Mouse (Mus musculus) layer of hippocampus, adult 2 months (tissue): ENCODE results near the gene Ttll1. TPM values are rescaled to one million over a fixed set of nuclear protein-coding genes. Genes with fewer than 3 reads are reported as not detected.
A peak's percentile ranks its signal among the peaks of the same experiment; 100 is the strongest.

ENCODE experiments used
- DNase-seq, 2 experiments: peaks; one replicate each; pipeline ENCODE4 v3.0.0; 2022; ENCODE audit warnings: low spot score in 2 of 2
- H3K27ac ChIP-seq: fragments of 200-600 bp; 2 replicates; pipeline ENCODE4 v1.8.1; 2022
- H3K4me3 ChIP-seq: fragments of 200-600 bp; 2 replicates; pipeline ENCODE4 v1.8.1; 2022; ENCODE audit warnings: mild to moderate bottlenecking
- CTCF ChIP-seq: fragments of 200-600 bp; conservative IDR thresholded peaks from 2 replicates; pipeline ENCODE4 v1.8.1; 2022; ENCODE audit warnings: antibody characterized with exemption, mild to moderate bottlenecking, moderate library complexity
- total RNA-seq, 2 experiments: library from RNA; stranded (reverse); gene quantifications; 2 replicates each; pipeline ENCODE4 v1.2.3; 2021

The Ttll1 gene
- total RNA-seq, 2 experiments from 2014 or later, result 34.5 to 36.6 TPM

DNA sequence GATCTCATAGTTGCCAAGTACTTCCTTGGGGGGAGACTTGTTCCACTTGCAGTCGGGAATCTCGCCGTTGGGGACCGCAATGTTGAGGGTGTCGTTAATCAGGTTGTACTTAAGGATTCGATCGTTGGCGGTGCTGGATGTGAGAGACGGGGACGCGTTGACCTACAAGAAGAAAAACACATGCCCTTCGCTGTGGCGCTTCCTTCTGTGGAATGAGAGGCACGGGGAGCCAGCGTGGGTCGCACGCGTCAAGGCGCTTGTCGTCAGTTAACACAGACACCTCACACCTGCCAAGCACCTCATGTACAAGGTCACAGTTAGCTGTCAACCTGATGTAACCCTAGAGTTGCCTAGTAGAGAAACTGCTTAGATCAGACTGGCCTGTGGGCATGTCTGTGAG is 21.2 kb downstream of the Ttll1 start:
- Histone ChIP-seq H3K4me3 (no peak overlapping the region), H3K27ac (no peak overlapping the region)
- DNase-seq, result no peak
- TF ChIP-seq CTCF, result no peak

DNA sequence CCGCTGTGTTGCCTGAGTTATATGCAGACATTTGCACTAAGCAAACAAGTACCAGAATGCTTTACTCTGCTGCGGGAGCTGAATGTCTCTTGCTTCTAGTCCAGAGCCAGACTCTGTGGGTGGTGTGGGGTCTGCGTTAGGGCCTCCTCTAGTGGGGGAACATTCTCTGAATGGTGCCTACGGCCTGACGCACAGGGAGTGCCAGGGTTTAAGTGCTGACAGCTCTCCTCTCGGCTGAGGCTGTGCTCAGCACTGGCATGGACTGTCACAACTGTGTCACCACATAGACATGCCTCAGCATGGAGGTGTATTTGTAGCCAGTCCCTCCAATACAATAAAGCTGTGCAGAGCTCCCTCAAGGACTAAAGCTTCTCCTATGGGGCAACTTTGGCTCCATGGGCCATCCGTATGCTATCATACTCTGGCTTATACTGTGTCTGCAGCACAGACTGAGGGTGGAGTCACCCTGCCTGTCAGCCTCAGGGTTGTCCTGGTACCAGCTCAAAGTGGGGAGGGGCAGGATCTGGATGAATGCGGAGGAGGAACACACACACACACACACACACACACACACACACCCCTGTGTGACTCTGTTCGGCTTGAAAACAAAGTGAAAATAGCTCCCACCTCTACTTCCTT is 23.1 kb downstream of the Ttll1 start:
- H3K4me3 ChIP-seq, result no peak overlapping the region
- peak in 1 of 2 experiments; percentile 34 for DNase-seq
- TF ChIP-seq CTCF, result peak; percentile 29; the same call in 1 of the 2 replicates
- H3K27ac ChIP-seq, result no peak overlapping the region; the same call in 1 of the 2 replicates

DNA sequence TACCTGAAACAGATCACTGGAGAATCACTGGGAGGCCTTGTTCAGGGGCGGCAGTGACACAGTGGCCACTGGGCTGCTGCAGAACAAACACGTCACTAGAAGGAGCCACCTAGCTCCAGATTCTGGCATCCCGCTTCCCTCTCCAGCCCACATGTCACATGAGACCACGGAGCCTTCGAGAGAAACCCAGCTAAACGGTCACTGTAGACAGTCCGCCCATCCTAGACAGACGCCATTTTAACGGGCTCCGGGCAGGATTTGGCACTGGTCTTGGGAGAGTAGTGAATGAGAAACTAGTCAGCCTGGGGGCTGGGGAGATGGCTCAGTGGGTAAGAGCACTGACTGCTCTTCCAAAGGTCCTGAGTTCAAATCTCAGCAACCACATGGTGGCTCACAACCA is 26.4 kb downstream of the Ttll1 start:
- no peak overlapping the region for H3K4me3 ChIP-seq
- TF ChIP-seq CTCF, result no peak
- DNase-seq, result no peak
- no peak overlapping the region for H3K27ac ChIP-seq

DNA sequence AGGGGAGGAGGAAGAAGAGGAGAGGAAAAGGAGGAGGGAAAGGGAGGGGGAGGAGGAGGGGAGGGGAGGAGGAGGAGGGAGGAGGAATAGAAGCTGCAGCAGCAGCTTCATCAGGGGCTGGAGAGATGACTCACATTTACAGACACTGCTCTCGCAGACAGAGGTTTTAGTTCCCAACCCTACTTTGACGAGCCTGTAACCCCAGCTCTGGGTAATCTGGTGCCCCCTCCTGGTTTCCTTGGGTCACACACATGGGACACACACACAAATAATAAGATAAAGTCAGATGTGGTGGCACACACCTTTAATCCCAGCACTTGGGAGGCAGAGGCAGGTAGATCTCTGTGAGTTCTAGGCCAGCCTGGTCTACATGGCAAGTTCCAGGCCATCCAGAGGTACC is 27.2 kb downstream of the Ttll1 start:
- no peak overlapping the region for H3K4me3 ChIP-seq
- H3K27ac ChIP-seq, result no peak overlapping the region
- TF ChIP-seq CTCF, result peak; percentile 57
- no peak for DNase-seq

DNA sequence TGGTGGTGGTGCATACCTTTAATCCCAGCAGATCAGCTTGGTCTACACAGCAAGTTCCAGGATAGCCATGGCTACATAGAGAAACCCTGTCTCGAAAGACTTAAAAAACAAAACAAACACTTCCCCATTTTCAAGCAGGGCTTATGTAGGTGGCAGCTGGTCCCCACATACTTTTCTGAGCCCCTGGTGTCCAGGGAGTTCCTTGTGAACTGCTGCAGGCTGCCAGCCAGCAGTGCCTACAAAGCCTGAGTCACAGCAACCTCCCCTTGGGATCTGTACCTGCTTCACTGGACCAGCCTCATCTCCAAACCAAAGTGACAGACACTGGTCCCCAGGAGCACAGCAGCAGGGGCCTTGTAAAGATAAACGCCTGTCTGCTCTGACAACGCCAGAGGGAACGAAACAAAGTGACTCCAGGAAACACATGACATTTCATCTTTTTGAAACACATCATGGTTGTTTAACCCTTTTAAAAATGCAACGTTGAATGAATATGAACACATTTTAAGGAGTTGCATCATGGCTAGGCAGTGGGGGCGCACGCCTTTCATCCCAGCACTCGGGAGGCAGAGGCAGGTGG is 28.0 kb downstream of the Ttll1 start:
- Histone ChIP-seq H3K27ac (no peak overlapping the region), H3K4me3 (no peak overlapping the region)
- no peak for TF ChIP-seq CTCF
- DNase-seq, result no peak

DNA sequence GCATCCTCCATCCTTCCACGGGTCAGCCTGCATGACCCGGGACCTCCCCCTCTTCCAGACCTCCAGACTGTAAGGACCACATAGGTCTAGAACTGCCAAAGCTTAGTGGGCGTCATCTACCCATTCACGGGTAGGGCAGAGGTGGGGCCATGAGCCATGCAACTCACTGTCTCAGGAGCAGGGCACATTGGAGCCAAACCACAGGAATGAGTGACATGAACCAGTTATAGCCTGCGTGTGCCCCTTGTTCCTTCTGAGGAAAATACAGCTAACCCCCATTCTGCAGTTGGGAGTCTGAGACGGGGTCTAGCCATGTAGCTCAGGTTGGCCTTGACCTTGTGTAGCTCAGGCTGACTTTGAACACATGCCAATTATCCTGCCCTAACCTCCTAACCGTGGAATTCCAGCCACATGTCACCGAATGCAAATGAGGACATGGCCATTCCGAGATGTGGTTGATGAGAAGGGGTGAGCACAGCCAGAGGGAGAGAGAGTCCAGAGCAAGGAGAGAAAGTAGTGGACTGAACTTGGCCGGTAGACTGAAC is 29.4 kb downstream of the Ttll1 start:
- Histone ChIP-seq H3K27ac (no peak overlapping the region), H3K4me3 (no peak overlapping the region)
- DNase-seq, result no peak
- no peak for TF ChIP-seq CTCF

DNA sequence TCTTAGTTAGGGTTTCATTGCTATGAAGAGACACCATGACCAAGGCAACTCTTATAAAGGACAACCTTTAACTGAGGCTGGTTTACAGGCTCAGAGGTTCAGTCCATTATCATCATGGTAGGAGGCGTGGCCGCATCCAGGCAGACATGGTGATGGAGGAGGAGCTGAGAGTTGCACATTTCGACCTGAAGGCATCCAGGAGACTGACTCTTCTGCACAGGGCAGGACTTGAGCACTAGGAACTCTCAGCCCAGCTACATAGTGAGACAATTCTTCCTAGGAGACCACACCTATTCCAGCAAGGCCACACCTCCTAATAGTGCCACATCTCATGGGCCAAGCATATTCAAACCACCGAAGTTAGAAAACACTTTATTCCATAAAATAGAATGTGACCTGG is 30.9 kb downstream of the Ttll1 start:
- Histone ChIP-seq H3K4me3 (no peak overlapping the region), H3K27ac (no peak overlapping the region)
- DNase-seq, result no peak
- TF ChIP-seq CTCF, result no peak

DNA sequence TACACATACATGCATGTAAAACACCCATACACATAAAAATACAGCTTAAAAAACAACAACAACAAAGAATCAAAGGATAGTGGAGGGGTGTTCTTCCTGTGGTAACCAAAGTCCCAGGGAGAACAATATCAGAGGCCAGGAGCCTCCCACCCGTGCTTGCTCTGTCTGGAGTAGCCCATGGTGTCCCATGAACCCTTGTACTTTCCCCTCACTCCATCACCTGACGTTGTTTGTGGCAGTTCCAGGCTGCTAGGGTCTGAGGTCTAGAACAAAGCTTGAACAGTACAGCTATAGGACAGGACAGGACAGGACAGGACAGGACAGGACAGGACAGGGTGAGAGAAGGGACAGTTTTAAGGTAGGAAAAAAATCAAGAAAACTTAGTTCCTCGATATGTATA is 32.6 kb downstream of the Ttll1 start:
- no peak overlapping the region for H3K27ac ChIP-seq
- H3K4me3 ChIP-seq, result no peak overlapping the region
- no peak for DNase-seq
- no peak; the same call in 1 of the 2 replicates for TF ChIP-seq CTCF

DNA sequence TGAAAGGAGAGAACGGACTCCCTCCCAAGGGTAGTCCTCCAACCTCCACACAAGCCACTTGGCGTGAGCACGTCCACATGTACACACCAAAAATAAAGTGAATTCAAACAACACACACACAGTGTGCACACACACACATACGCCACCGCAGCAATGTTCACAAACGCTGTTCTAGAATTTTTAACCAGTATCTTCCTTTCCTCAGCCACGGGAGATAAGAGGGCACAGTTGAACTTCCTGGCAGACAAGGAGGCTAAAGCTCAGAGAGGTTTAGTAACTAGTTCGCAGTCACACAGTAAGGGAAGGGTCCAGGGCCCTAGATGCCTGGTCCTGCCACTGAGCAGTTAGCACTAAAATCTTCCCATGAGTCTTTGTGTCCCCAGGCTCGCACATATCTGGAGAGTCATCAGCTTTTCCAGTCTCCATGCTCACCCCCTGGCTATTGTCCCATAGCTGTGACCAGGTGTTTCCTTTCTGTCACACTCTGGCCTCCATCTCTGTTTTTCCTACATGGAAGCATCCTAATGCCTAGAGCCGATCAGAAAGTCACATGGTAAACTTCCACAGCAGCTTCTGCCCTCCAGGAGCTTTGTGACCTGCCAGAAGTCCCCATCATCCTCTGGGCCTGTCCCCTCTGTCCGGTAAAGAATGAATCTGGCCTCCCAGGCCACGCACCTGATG is 34.0 kb downstream of the Ttll1 start:
- DNase-seq, result no peak
- Histone ChIP-seq H3K4me3 (no peak overlapping the region), H3K27ac (no peak overlapping the region)
- TF ChIP-seq CTCF, result no peak

DNA sequence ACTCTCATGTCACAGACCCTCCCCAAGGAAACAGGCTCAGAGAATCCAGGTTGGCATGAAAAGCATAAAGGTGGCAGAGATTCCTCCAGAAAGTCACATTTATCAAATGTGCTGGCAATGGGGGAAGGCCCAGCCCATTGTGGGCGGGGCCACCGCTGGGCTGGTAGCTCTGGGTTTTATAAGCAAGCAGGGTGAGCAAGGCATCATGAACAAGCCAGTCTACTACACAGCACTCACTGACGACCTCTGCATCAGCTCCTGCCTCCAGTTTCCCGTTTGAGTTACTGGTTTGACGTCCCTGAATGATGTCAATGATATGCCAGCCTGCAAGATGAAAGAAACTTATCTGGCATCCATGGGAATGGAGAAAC is 36.2 kb downstream of the Ttll1 start:
- H3K27ac ChIP-seq, result no peak overlapping the region
- DNase-seq, result no peak
- TF ChIP-seq CTCF, result no peak

DNA sequence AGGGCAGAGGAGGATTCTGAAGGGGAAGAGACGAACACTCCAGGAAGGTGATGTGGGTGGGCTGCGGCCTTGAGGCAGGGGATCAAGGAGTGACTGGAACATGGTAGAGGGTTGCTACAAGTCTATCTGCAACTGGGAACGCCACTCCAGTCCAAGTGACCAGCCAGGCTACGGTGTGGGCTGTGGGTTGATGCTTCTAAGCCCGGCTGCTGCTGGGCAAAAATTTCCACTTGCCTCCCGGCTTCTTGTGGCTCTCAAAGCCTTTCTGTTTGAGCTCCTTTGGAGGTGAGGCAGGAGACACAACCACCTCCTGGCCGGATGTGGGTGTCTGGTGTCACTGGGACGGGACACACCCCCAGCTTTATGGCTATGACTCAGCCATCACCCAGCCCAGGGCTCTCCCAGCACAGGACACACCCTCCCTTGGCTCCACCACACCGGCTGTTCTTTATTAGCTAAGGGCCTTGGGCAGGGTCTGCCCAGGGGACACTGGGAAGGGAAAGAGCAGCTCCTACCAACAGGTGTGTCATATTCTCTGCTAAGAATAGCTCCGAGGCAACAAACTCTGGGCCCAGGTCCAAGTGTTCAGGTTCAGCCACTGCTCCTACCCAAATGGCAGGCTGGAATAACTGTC is 36.7 kb downstream of the Ttll1 start:
- H3K27ac ChIP-seq, result no peak overlapping the region
- DNase-seq, result no peak
- no peak for TF ChIP-seq CTCF
- no peak overlapping the region for H3K4me3 ChIP-seq

More for the DNA sequence above, 36.2 kb downstream of the Ttll1 start:
- no peak overlapping the region for H3K4me3 ChIP-seq

DNA sequence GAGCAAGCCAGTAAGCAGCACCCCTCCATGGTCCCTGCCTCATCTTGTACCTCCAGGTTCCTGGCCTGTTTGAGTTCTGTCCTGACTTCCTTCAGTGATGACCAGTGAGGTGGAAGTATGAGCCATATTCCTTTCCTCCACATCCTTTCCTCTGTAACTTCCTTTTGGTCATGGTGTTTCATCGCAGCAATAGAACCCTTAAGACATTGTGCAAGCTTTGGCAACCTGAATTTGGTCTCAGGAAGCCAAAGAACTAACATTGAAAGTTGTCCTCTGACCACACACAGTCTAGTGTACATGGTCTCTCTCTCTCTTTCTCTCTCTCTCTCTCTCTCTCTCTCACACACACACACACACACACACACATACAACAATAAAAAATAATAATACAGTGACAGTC is 37.4 kb downstream of the Ttll1 start:
- TF ChIP-seq CTCF, result no peak
- DNase-seq, result no peak
- Histone ChIP-seq H3K4me3 (no peak overlapping the region), H3K27ac (no peak overlapping the region)

DNA sequence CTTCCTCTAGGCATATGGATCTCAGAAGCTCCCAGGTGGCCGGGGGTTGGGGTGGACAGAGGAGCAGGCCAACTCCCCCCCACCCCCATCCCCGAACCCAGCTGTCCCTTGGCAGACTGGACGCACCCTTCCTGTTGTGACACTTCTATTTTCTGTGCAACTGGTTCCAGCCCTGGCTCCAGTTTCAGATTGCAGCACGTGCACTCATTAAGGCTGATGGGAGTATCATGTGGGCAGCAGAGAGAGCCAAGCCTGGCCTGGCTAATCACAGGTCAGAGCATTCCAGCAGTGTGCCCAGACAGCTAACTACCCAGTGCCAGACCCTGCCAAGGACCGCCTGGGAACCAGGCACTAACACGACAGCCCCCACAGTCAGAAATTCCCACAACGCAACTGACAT is 39.2 kb downstream of the Ttll1 start:
- no peak for TF ChIP-seq CTCF
- no peak for DNase-seq

More for the DNA sequence above, 39.2 kb downstream of the Ttll1 start:
- Histone ChIP-seq H3K27ac (no peak overlapping the region), H3K4me3 (no peak overlapping the region)
